Mouse (Mus musculus): ENCODE data around the gene Masp2. TPM values are rescaled to one million over a fixed set of nuclear protein-coding genes. Genes with fewer than 3 reads are reported as not detected.

Masp2 gene
- polyA plus RNA-seq, 1 experiment from 2014 or later = 0.16 TPM

DNA sequence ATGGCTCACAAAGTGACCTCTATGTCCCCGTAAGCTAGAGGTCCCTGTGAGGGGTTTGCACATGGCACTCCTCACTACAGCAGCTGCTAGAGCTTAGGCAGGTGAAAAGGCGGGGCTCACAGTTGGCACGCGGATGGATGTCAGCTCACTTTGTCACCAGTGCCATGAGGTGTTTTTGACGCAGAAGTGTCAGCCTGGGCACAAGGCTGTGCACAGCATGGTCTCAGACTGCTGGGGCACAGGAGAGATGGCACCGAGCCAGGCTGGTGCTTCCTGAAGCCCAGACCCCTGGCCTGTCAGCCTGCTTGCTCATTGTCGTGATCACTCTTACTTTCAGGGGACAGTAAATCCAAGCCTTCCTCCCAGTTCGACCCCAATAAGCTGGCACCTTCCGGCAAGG lies 21.6 kb upstream of the Masp2 start:
- H3K27ac ChIP-seq (replicated peaks; ENCODE audit: low read depth, low read length) = no peak overlapping the region
- ATAC-seq (ENCODE audit: insufficient number of reproducible peaks, low FRiP score, low TSS enrichment, low read depth) (no peak), DNase-seq (ENCODE audit: low spot score) (no peak)
- no peaks in the 10 kb centered on the region for H3K27me3 ChIP-seq (ENCODE audit: control insufficient read depth, insufficient read depth, low read length)
- 87% methylated on average over 9 of the region's 9 CpGs for WGBS
- H3K4me1 ChIP-seq (ENCODE audit: control insufficient read depth, insufficient read depth, low read length) = no peaks in the 10 kb centered on the region
- no peaks in the 10 kb centered on the region for H3K9me3 ChIP-seq (ENCODE audit: control insufficient read depth, low read length)
- H3K36me3 ChIP-seq (ENCODE audit: control insufficient read depth, insufficient read depth, low read length) = peaks cover 32% of the 10 kb centered on the region
- no peak overlapping the region for H3K4me2 ChIP-seq (ENCODE audit: low read depth, severe bottlenecking)
- no peak overlapping the region for H3K9ac ChIP-seq (ENCODE audit: low read length)
- H3K4me3 ChIP-seq (ENCODE audit: low read depth, low read length) = no peak overlapping the region

DNA sequence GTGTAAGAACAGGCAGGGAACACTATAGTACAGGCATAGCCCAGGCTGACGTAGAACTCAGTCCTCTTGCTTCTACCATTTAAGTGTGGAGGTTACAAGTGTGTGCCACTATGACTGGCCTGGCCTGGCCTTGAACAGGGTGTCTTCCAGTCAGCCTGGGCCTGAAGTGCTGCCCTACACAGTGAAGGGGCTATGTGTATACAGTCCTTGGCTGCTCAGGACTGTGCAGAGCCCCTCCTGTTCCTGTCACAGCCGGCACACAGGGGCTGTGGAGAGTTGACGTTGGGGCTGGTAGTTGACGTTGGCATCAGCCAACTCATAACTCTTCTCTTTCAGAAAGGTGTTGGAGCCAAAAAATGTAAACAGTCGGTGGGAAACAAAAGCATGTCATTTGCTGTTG lies 20.9 kb upstream of the Masp2 start:
- H3K9me3 ChIP-seq (ENCODE audit: control insufficient read depth, low read length) = no peaks in the 10 kb centered on the region
- ATAC-seq (ENCODE audit: insufficient number of reproducible peaks, low FRiP score, low TSS enrichment, low read depth) = no peak
- no peak overlapping the region for H3K27ac ChIP-seq (replicated peaks; ENCODE audit: low read depth, low read length)
- no peak overlapping the region for H3K4me2 ChIP-seq (ENCODE audit: low read depth, severe bottlenecking)
- DNase-seq (ENCODE audit: low spot score) = no peak
- no peaks in the 10 kb centered on the region for H3K4me1 ChIP-seq (ENCODE audit: control insufficient read depth, insufficient read depth, low read length)
- 84% methylated on average over 5 of the region's 5 CpGs for WGBS
- H3K9ac ChIP-seq (ENCODE audit: low read length) = no peak overlapping the region
- peaks cover 28% of the 10 kb centered on the region; the same call in 1 of the 2 replicates for H3K36me3 ChIP-seq (ENCODE audit: control insufficient read depth, insufficient read depth, low read length)
- no peaks in the 10 kb centered on the region for H3K27me3 ChIP-seq (ENCODE audit: control insufficient read depth, insufficient read depth, low read length)
- no peak overlapping the region for H3K4me3 ChIP-seq (ENCODE audit: low read depth, low read length)

DNA sequence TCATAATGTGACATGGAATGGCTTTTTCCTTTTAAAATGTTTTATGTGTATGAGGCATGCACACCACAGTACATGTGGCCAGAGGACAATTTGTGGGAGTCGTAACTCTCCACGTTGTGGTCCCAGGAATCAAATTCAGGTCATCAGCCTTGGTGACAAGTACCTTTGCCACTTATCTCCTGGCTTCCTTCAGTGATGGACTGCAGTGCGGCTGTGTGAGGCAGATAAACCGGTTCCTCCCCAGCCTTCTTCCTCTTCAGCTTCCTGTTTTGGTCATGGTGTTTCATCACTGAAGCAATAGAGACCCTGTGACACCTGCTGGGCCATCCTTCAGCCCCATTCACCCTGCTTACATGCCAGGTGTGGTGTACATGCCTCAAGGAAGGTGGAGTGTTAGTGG lies 19.1 kb upstream of the Masp2 start:
- Histone ChIP-seq H3K27me3 (ENCODE audit: control insufficient read depth, insufficient read depth, low read length) (no peaks in the 10 kb centered on the region), H3K4me1 (ENCODE audit: control insufficient read depth, insufficient read depth, low read length) (no peaks in the 10 kb centered on the region), H3K36me3 (ENCODE audit: control insufficient read depth, insufficient read depth, low read length) (peaks cover 20% of the 10 kb centered on the region; the same call in 1 of the 2 replicates), H3K4me3 (ENCODE audit: low read depth, low read length) (no peak overlapping the region), H3K4me2 (ENCODE audit: low read depth, severe bottlenecking) (no peak overlapping the region), H3K27ac (replicated peaks; ENCODE audit: low read depth, low read length) (no peak overlapping the region), H3K9ac (ENCODE audit: low read length) (no peak overlapping the region), H3K9me3 (ENCODE audit: control insufficient read depth, low read length) (no peaks in the 10 kb centered on the region)
- 81% methylated on average over 4 of the region's 4 CpGs for WGBS
- ATAC-seq (ENCODE audit: insufficient number of reproducible peaks, low FRiP score, low TSS enrichment, low read depth) (no peak), DNase-seq (ENCODE audit: low spot score) (no peak)

DNA sequence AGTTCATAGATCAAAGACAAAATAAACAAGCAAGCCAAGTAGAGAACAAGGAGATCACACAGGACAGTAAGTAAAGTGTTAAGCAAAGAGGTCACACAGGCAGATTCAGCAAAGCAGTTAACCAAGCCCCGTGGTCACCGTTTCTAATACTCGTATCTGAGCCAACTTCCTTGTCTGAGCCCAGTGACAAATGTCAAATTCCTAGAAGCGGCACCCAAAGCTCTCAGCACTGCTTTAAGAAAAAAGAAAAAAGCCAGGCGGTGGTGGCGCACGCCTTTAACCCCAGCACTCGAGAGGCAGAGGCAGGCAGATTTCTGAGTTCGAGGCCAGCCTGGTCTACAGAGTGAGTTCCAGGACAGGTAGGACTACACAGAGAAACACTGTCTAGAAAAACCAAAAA lies 15.7 kb upstream of the Masp2 start:
- no peak for DNase-seq (ENCODE audit: low spot score)
- Histone ChIP-seq H3K27ac (replicated peaks; ENCODE audit: low read depth, low read length) (no peak overlapping the region), H3K9ac (ENCODE audit: low read length) (no peak overlapping the region), H3K9me3 (ENCODE audit: control insufficient read depth, low read length) (no peaks in the 10 kb centered on the region), H3K4me2 (ENCODE audit: low read depth, severe bottlenecking) (no peak overlapping the region), H3K4me1 (ENCODE audit: control insufficient read depth, insufficient read depth, low read length) (no peaks in the 10 kb centered on the region), H3K36me3 (ENCODE audit: control insufficient read depth, insufficient read depth, low read length) (peaks cover 3% of the 10 kb centered on the region; the same call in 1 of the 2 replicates), H3K4me3 (ENCODE audit: low read depth, low read length) (no peak overlapping the region), H3K27me3 (ENCODE audit: control insufficient read depth, insufficient read depth, low read length) (no peaks in the 10 kb centered on the region)
- 85% methylated on average over 9 of the region's 9 CpGs for WGBS
- ATAC-seq (ENCODE audit: insufficient number of reproducible peaks, low FRiP score, low TSS enrichment, low read depth) = no peak

DNA sequence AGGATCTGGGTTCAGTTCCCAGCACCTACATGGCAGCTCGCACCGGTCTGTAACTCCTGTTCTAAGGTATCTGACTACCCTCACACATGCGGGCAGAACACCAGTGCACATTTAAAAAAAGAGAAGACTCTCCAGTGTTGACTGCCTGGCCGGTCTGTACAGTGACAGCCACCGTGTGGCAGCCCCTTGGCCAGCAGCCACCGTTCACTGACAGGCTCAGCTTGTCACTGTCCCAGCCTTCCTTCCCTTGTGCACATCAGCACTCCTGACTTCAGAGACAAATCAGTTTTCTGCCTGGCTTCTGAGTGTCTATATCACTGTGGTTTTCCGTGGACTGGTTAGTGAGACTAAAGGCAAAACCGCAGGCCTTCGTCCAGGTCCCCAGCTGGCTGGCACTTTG lies 13.6 kb upstream of the Masp2 start:
- no peak for ATAC-seq (ENCODE audit: insufficient number of reproducible peaks, low FRiP score, low TSS enrichment, low read depth)
- 86% methylated on average over 9 of the region's 9 CpGs for WGBS

DNA sequence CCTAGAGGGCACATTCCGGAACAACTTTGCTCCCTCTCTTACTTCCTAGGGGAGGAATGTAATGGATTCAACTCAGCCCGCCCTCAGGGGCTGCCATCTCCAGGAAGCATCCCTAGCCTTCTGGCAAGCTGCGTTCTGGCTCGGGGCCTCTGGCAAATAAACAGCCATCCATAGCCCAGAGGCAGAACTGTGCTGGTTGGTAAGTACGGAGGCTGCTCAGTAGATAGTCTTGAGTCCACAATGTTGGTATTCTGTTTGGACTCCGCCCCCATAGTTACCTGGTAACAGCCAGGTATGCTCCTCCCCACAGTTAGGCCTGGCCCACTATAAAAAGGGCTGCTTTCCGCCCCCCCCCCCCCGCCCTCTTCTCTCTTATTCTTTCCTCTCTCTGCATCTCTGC lies 12.8 kb upstream of the Masp2 start:
- H3K27me3 ChIP-seq (ENCODE audit: control insufficient read depth, insufficient read depth, low read length) = no peaks in the 10 kb centered on the region
- H3K9ac ChIP-seq (ENCODE audit: low read length) = no peak overlapping the region
- 71% methylated on average over 7 of the region's 8 CpGs for WGBS
- no peak overlapping the region for H3K27ac ChIP-seq (replicated peaks; ENCODE audit: low read depth, low read length)
- DNase-seq (ENCODE audit: low spot score) = no peak
- ATAC-seq (ENCODE audit: insufficient number of reproducible peaks, low FRiP score, low TSS enrichment, low read depth) = no peak
- H3K4me2 ChIP-seq (ENCODE audit: low read depth, severe bottlenecking) = no peak overlapping the region
- H3K4me1 ChIP-seq (ENCODE audit: control insufficient read depth, insufficient read depth, low read length) = 0 out of 2 replicates have a peak, but pooled peaks cover 6% of the 10 kb centered on the region
- peaks cover 8% of the 10 kb centered on the region; the same call in 1 of the 2 replicates for H3K36me3 ChIP-seq (ENCODE audit: control insufficient read depth, insufficient read depth, low read length)
- no peak overlapping the region for H3K4me3 ChIP-seq (ENCODE audit: low read depth, low read length)
- no peaks in the 10 kb centered on the region for H3K9me3 ChIP-seq (ENCODE audit: control insufficient read depth, low read length)

More for the DNA sequence above, 13.6 kb upstream of the Masp2 start:
- DNase-seq (ENCODE audit: low spot score) = no peak
- H3K36me3 ChIP-seq (ENCODE audit: control insufficient read depth, insufficient read depth, low read length) = peaks cover under 1% of the 10 kb centered on the region; the same call in 1 of the 2 replicates
- H3K4me2 ChIP-seq (ENCODE audit: low read depth, severe bottlenecking) = no peak overlapping the region
- no peak overlapping the region for H3K27ac ChIP-seq (replicated peaks; ENCODE audit: low read depth, low read length)
- no peak overlapping the region for H3K9ac ChIP-seq (ENCODE audit: low read length)
- 0 out of 2 replicates have a peak, but pooled peaks cover 6% of the 10 kb centered on the region for H3K4me1 ChIP-seq (ENCODE audit: control insufficient read depth, insufficient read depth, low read length)
- no peaks in the 10 kb centered on the region for H3K9me3 ChIP-seq (ENCODE audit: control insufficient read depth, low read length)
- no peaks in the 10 kb centered on the region for H3K27me3 ChIP-seq (ENCODE audit: control insufficient read depth, insufficient read depth, low read length)
- no peak overlapping the region for H3K4me3 ChIP-seq (ENCODE audit: low read depth, low read length)

DNA sequence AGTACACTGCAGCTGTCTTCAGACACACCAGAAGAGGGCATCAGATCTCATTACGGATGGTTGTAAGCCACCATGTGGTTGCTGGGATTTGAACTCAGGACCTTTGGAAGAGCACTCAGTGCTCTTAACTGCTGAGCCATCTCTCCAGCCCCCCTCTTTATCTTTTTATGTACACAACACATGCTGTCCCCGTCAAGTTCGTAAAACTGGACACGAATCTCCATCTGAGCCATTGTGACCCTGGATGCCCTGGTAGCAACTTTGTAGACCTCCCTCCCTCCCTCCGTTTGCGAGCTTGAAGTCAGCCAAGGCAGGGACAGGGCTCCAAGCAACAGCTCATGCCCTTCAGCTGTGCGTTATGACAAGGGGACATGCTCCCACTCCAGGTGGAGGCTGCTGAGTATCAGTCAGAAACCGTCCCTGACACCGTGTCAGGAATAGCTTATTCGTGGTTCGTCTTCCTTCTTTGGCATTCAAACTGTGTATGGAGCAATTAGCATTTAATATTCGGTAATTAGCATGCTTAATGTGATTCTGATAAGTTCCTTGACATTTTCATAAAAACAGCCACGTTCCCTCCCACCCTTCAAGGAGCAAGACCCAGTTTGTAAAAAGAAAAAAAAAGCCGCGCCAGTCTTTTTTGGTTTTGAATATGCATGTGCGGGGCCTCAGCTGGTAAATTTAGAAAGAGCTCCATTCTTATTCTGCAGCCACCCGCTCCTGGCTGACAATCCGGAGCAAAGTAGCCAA lies 11.8 kb upstream of the Masp2 start:
- Histone ChIP-seq H3K27me3 (ENCODE audit: control insufficient read depth, insufficient read depth, low read length) (no peaks in the 10 kb centered on the region), H3K4me3 (ENCODE audit: low read depth, low read length) (peak overlapping the region; percentile 95), H3K4me1 (ENCODE audit: control insufficient read depth, insufficient read depth, low read length) (0 out of 2 replicates have a peak, but pooled peaks cover 6% of the 10 kb centered on the region), H3K9me3 (ENCODE audit: control insufficient read depth, low read length) (no peaks in the 10 kb centered on the region), H3K36me3 (ENCODE audit: control insufficient read depth, insufficient read depth, low read length) (peaks cover 16% of the 10 kb centered on the region), H3K4me2 (ENCODE audit: low read depth, severe bottlenecking) (peak overlapping the region; percentile 94), H3K9ac (ENCODE audit: low read length) (peak overlapping the region; percentile 53), H3K27ac (replicated peaks; ENCODE audit: low read depth, low read length) (no peak overlapping the region)
- 9% methylated on average over 18 of the region's 18 CpGs for WGBS
- ATAC-seq (ENCODE audit: insufficient number of reproducible peaks, low FRiP score, low TSS enrichment, low read depth) (no peak), DNase-seq (ENCODE audit: low spot score) (peak; percentile 61)

DNA sequence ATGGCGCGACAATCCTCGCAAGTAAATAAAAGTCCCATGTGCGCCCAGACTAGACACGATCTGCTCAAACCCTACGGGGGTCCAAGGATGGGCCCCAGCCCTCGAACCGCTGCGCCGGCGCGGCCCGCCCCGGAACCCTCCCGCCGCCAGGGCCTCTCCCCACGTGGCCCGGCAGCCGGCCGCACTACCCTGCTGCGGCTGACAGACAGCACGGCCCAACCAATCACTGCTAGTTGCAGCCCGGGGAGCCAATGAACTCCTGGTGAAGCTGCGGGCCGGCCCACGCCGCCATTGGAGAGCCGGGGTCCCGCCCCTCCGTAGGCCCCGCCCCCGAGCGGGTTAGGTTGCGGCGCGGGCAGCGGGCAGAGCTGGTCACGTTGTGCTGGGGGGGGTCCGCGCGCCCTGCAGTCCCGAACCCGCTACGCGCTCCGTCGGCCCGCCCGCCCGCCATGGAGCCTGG lies 11.2 kb upstream of the Masp2 start, which contains the start of gene Srm:
Gene Srm (plus strand): TSS at position 333 of the 460 bp plus-strand sequence.
- no peaks in the 10 kb centered on the region for H3K27me3 ChIP-seq (ENCODE audit: control insufficient read depth, insufficient read depth, low read length)
- H3K4me2 ChIP-seq (ENCODE audit: low read depth, severe bottlenecking) = peak within 1 kb of the TSS; percentile 94
- peaks cover 21% of the 10 kb centered on the region for H3K36me3 ChIP-seq (ENCODE audit: control insufficient read depth, insufficient read depth, low read length)
- DNase-seq (ENCODE audit: low spot score) = peak; percentile 97
- WGBS = 0% methylated on average over 42 of the region's 50 CpGs
- no peaks in the 10 kb centered on the region for H3K9me3 ChIP-seq (ENCODE audit: control insufficient read depth, low read length)
- H3K4me1 ChIP-seq (ENCODE audit: control insufficient read depth, insufficient read depth, low read length) = 0 out of 2 replicates have a peak, but pooled peaks cover 6% of the 10 kb centered on the region
- no peak within 1 kb of the TSS for H3K27ac ChIP-seq (replicated peaks; ENCODE audit: low read depth, low read length)
- ATAC-seq (ENCODE audit: insufficient number of reproducible peaks, low FRiP score, low TSS enrichment, low read depth) = peak; percentile 99
- H3K9ac ChIP-seq (ENCODE audit: low read length) = peak within 1 kb of the TSS; percentile 70
- peak within 1 kb of the TSS; percentile 95 for H3K4me3 ChIP-seq (ENCODE audit: low read depth, low read length)
